Mouse (Mus musculus) lung, postnatal 0 days (tissue): ENCODE measurements around the gene Chdh.

ENCODE experiments used
- CTCF ChIP-seq: IDR thresholded peaks from 2 replicates; pipeline ENCODE4 v1.5.1; 2016; ENCODE audit warnings: antibody characterized with exemption, mild to moderate bottlenecking
- EP300 ChIP-seq: IDR thresholded peaks from 2 replicates; pipeline ENCODE4 v1.6.1; 2016; ENCODE audit warnings: antibody characterized with exemption, mild to moderate bottlenecking, control low read depth

GRCm38 (mm10) chr14:30050280-30050679 lies 41.5 kb downstream of the Chdh start:
- TF ChIP-seq EP300 (no peak), CTCF (no peak)
